Mouse (Mus musculus) frontal cortex, postnatal 25 days (tissue): ENCODE measurements around the gene Nmnat3.

Experiments used
- DNase-seq, 2 experiments: peaks; one replicate each; pipeline ENCODE4 v3.0.0; 2022; ENCODE audit warnings: low spot score in 2 of 2

Gene Nmnat3

DNA sequence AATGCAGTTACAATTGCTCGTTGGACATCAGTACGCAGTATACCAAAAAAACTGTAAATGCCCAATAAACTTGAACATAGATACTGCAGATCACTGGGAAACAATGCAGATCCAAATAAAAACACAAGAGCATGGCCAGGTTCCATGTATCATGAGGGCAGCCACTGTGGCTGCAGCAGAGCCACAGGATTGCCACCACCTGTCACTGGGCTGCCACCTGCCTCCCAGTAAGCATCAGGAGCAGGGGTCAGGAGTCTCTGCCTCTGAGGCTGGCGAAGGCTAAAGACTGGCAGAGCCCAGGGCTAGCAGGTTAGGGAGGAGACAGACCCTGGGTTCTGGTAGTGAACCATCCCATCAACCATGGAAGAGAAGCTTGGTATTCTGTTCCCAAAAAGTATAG lies 67.7 kb downstream of the Nmnat3 start:
- DNase-seq, result no peak

DNA sequence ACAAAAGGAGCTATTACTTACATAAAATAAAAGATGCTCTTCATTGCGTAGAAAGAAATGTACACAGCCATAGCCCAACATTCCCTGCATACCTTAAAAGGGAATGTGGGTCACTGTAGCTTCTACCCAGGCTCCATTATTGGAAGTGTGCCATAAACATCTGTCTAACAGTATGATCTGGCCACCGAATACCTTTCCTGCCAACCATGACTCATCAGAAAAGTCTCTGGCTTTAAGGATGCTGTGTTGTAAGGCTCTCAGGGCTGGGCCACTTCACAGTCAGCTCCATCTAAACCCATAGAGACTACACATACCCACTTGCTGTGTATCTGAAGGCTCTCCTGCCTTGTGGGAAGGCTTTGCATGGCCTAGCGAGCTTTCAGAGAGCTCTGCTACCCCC lies 73.8 kb downstream of the Nmnat3 start:
- no peak for DNase-seq

DNA sequence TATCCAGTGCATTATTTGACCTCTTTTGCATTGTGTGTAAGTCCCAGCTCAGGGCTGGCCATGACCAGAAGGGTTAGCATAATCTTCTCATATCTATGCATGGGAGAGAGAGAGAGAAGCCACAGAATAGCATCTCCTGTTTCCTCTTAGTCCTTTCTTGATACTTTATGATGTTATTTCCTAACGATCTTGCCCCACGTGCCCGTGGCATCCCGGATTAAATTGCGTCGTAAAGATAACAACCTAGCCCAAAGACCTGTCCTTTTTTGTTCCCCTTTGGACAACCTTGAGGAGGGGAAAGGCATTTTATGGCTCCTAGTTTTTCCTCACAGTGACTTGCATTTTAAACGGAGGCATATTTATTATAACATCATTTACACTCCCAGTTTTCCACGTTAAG lies 78.8 kb downstream of the Nmnat3 start:
- DNase-seq, result no peak

DNA sequence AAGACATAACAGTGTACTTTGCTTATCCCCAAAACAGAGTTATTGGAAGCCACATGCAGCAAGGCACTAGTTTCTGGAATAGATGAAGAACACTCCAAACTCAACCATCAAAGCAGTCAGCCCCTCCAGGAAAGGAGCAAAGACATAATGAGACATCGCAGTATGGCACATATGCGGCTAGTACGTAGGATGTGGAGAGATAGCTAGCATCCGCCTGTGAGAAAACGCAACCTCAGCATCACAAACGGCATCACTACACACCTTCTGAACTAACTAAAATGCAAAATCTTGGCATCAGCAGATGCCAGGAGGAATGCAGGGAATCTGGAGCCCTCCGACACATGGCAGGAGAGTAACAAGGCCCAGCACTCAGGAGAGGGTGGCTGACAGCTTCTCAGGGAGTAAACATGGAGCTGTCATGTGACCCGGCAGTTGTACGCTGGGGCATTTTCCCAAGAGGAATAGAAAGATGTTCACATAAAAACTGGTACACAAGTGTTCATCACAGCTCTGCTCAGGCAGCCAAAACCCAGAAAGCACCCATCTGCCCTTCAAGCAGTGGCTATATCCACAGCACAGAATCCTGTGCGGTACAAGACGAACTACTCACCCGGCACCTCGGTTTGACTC lies 80.2 kb downstream of the Nmnat3 start:
- no peak for DNase-seq

DNA sequence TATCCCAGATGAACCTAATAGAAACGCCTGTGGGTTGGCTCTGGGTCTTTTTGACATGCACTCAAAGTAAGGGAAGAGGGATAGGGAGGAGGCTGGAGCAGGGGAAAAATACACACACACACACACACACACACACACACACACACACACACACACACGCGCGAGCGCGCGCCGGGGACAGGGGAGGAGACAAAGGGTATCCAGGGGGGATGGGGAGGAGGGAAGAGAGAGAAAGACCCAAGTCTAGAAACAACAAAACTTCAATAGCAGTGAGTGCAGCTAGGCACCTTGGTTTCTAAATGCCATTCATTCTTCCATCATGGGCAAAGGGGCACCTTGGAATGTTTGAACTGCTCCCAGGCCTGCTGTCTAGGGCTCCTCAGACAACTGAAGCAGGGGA lies 82.5 kb downstream of the Nmnat3 start:
- no peak for DNase-seq

DNA sequence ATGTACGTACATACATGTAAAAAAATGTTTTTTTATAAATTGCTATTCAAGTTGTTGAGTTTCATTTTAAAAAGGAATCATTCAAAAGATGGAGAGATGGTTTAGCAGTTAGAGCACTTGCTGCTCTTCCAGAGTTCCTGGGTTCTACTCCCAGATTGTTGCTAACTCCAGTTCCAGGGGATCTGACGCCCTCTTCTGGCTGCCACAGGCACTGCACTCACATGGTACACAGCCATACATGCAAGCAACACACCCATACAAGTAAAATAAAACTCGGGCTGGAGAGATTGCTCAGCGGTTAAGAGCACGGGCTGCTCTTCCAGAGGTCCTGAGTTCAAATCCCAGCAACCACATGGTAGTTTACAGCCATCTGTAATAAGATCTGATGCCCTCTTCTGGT lies 86.1 kb downstream of the Nmnat3 start:
- DNase-seq, result no peak

DNA sequence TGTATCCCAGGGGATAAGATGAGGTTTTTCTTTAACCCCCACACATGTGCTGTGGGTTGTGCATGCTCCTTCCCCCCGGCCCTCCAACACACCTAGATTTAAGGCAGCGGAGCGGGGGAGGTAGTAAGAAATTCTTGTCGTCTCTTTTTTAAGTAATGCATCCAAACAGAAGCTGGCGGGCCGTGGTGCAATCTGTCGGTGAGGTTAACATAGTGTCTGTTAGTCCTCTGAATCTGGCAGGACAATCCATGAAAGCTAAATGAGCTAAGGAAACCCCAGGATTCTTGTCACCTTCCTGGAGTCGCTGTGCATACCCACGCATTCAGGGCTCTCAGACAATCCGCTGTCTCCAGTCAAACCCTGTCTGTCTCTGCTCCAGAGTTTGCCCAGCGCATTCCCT lies 87.7 kb downstream of the Nmnat3 start:
- DNase-seq, result no peak

DNA sequence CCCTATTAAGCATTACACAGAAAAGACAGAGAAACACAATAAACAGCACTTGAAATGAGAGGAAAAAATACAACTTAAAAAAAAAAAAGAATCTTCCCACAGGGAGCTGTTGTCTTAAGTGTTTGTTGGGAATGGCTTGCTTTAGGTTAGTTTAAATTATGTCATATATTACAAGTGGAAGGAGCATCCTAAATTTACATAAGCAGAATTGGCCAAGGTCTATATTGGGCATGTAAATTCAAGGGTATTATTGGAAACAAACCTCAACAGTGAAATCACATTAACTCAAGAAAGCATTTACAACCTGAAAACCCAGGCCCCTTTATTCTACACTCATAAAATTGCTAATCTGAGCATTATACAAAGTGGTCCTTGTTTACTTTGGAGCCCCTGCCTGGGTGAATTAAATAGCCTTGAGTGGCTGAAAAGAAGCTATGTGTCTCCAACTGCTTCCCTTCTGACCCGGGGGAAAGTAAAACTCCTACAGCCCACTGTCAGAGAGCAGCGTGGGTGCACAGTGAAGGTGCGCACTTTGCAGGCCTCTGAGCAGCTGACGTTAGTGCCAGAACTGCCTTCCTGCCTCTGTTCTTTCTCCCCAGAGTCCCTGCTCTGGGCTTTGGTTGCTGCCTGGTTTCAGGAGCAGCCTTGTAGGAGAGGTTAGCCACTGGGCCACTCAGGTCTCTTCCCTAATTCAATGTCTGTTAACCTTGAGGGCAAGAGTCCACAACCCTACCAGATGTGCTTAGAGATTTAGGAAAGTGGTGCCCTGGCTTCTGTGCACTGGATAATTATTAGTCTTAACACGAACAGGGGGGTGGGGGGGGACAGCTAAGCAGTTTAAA lies 88.3 kb downstream of the Nmnat3 start:
- DNase-seq, result no peak

DNA sequence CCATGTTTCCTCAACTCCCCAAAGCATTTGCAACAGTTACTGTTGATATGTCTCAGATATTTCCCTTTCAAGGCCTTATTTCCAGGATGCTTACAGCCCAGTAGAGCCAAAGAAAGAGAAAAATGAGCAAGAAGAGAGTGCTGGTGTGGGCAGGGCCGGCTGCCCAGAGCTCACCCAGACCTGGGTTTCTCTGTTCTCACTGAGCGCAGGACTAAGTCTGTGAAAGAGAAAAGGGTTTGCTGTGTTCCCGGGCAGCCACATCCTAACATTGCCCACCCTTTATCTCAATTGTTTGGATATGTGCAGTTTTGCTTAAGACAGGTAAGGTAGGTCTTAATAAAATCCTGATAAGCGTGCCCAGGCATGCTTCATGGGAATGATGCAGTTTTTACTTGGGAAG lies 92.5 kb downstream of the Nmnat3 start:
- no peak for DNase-seq

DNA sequence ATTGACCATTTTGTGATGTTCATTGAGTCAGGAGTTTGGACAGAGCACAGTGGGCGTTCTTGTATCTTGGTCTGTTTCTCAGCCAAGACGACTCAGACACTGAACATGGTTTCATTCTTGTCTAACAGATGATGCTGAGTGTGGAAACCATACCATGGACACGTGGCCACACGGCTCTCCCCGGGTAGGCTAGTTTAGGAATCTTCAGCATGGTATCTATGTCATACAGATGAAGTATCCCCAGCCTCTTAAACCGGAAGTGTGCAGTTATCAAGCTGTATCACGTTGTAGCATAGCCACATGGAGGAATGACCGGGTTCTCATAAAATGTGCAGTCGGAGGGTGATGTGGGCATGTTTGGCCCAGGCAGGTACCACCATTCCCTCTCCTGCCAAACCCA lies 93.4 kb downstream of the Nmnat3 start:
- DNase-seq, result no peak

DNA sequence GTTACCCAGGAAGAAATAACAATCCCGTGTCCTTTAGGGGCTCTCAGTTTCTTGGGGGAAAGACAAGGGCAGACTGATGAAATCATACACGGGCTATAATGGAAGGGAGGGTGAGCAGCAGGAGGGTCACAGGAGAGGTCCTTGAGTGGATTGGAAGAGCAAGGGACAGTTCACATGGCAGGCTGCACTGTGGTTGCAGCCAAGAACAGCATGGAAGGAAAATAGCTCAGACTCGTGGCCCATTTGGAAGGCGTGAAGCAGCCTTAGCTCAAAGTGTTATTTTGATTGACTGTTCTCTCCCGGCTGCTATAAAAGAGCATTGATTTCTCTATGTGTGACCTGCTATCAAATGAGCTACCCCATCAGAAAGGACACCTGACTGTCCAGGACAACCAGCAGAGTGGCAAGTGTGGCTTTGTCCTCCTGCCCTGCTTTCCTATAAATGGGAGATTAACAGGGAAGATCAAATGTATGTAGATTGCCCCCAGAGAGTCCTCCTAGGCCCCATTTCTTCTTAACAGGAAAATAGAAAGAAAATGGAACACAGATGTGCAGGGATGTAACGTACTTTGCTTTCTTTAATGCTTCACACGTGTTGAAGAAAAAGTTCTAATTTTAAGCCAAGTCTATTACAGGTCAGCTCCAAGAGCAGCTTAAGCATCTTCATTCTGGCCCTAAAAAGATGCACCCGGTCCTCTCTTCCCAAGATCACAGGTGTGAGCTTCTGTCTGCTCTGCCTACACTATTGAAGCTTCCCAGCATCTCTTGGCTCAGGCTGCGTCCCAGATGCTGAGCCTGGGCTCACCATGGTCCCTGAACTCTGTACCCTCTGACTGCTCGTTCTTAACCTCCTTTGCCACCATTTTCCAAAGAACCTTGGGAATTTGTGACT lies 100.8 kb downstream of the Nmnat3 start:
- DNase-seq, result no peak

DNA sequence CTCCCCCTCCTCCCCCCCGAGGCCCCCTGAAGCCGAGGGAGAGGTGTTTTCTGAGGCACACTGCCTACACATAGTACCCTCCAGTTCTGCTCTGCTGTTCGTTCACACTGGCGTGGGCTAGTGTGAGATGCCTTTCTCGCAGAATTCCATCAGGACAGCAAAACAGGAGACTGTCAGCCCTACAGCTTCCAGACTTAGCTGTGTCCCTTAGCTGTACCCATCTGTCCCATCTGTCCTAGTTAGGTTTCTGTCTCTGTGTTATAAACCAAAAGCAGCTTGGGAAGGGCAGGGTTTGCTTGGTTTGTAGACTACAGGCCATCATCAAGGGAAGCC lies 101.4 kb downstream of the Nmnat3 start:
- DNase-seq, result no peak

DNA sequence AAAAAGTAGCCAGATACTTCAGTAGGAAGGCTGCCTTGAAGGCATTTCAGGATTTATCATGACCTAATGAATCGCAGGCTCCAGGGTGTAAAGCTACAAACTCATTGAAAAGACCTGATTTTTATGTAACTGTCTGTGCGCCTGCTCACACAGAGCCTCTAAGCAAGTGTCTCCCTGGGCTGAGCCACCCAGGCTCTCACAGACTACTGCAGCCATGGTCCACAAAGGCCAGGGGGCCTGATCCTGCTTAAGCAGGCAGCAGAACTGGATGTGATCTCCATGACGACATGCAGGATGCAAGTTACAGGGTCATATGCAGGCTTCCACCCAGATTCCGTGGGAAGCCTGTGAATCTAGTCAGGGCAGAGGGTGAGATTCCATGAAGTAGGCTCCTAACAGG lies 106.3 kb downstream of the Nmnat3 start:
- DNase-seq, result no peak

DNA sequence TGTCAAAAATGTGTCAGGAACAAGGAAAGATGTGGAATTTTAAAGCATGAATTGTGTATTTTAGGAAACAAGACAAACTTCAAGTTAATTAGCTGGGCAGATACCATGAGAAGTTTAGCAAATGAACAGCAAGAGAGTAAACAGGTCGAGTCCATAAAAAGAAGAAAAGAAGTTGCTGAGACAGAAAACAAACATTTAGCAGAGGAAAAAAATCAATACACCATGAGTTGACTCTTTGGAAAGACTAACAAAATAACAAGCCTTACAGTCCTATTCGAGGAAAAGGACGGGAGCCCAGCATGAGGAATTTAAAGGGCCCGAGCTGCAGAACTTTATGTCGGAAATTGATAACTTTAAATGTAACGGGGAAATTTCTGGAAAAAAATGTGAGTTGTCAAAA lies 110.0 kb downstream of the Nmnat3 start:
- DNase-seq, result no peak

DNA sequence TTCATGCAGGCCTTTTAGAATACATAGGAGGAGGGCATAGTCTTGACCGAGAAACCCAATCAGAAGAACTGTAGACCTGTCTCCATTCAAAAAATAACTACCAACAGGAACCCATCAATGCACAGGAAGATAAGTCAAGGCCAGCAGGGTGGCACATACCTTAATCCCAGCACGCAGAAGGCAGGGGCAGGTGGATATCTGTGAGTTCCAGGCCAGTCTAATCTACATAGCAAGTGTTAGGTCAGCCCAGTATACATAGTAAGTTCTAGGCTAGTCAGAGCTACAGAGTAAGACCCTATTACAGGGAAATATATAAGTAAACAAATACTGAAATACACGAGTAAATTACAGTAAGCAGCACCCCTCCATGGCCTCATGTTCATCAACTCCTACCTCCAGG lies 110.6 kb downstream of the Nmnat3 start:
- DNase-seq, result no peak

DNA sequence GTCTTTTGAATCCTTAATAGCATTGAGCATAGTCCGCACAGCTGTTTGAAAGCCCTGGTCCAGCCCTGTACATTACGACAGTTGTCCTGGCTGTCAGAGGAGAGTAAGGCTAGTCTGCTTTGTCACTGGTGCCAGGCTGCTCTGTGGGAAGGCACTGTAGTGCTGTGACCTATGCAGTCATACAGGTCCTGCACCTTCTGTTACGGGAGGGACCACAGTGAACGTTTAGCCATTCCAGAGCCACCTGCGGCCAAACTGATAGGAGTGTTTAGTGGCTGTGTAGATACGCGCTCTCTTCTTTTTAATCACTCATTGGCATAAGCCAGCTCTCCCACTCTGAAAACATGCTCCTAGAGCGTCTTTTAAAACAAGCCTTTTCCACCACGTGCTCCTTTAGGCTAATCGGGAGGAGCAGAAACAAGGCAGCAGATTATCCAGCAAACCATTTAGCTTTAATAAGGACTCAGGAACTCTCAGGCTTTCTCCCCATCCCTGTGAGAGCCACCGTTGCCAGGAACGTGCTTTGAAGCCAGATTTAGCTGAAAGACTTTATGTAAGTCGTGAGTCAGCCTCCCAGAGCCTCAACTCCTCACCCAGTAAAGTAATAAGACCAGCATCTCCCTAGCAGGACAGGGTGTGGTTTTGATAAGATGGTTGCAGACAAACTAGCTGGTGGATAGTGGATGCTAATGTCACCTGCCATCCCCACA lies 113.1 kb downstream of the Nmnat3 start:
- DNase-seq, result peak in 1 of 2 experiments; percentile 33

DNA sequence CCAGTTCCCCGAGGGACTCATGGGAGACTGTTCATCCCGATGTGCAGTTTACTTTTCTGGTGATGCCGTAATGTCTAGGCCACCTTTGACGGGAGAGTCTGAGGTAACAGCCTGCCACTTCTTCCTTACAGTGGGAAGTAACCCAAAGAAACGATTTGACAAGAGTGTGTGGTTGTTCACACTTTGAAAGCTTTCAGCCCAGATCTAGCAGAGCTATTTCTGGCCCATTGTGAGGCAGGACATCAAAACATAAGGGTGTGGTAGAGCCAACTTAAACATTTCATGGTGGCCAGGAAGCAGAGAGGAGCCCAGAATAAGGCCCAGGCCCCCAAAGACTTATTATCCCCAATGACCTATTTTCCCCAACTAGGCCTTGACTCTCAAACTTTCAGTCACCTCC lies 114.4 kb downstream of the Nmnat3 start:
- no peak for DNase-seq

DNA sequence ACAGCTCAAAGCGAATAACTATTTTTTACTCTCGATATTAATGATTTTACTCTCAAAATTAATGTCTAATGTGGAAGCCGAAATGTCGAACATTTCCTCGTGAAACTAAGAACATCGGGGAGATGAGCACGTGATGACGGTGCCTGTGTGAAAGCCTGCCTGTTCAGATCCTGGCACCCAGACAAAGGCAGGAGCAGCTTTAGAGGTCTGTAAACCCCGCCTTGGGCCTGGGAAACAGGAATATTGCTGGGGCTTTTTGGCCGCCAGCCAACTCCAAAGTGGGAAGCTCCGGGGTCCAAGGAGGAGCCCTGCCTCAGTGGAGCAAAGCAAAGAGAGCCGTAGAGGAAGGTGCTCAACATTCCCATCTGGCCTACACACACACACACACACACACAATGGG lies 120.5 kb downstream of the Nmnat3 start:
- DNase-seq, result no peak

DNA sequence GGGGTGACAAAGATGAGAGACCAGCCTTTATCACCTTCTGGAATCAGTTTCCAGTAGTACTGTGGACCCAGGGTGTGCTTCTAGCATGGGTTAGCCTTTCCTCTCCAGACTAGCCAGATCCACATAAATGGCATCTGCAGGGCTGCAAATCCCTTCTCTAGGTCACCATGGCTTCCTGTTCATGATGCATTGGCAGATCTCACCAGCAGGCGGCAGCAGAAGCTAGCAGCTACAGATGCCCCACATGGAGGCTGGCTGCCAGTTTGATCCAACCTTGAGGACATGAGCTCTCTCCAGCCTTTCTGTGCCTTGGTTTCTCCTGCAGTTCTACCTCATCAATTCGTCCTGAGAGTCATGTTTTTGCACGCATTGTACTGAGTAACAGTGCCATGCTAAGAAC lies 121.9 kb downstream of the Nmnat3 start:
- DNase-seq, result peak; percentile 71 to 73

DNA sequence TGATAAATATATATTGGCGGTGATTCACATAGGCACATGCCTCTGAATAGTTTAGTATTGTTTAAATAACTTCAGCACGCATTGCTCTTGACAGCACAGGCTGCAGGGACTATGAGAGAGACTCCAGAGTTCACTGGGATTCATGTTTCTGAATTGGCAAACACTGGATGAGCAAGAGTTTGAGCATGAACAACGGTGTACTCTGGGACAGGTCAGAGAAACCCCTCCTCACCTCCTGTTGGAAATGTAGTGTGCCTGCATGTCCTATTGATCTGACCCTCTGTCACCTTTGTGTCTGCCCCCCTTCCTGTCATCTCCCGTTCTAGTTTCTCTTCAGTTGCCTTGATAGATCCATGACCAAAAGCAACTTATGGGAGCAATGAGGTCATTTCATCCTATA lies 128.2 kb downstream of the Nmnat3 start:
- DNase-seq, result no peak

DNA sequence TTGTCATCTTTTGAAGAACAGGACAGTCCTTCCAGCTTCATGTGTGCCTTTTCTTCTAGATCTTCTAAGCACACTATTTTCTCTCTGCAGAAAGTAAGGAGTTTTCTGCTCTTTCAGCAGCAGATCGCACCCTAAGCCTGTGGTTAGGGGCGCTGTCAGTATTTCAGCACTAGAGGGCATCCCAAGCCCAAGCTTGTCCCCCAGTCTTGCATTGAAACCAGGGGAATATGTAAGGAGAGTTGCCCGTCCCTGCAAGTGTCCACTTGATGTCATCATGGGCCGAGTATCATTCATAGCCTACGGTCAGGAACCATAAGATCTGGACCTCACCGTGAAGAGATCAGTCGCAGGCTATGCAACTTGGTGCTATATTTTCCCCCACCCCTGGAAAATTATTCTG lies 130.7 kb downstream of the Nmnat3 start:
- no peak for DNase-seq

DNA sequence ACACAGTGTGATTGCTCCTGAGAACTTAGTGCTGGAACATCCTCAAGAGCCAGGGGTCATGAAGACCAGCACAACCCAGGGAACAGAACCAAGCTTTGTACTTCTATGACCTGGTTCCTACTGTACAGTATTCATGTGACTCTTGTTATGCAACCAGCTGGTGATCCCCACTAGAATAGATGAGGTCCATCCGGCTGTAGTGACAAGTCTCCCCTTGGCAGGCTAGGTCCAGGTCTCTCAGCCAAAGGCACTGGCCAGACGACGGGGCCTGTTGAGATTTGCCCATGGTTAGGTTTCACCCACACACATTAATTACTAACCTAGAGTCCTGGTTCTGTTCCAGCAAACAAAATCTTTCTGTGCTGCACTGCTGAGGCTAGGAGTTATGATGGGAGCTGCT lies 131.1 kb downstream of the Nmnat3 start:
- DNase-seq, result no peak
